Mouse (Mus musculus) testis, postnatal 14 days (tissue): ENCODE results near the gene Ces2c.
"Not testable (repeated sequence)": the region's sequence is repeated elsewhere in the genome, so short reads cannot be mapped to it uniquely, and the experiment has no call there.

Experiments used
- DNase-seq: peaks from one replicate; pipeline ENCODE4 v3.0.0; 2021; ENCODE audit warnings: low spot score

Ces2c gene

GRCm38 (mm10) chr8:104846831-104847230 lies at the start of gene Ces2c:
Gene Ces2c, plus strand, starts transcription at chr8:104847068.
- no peak for DNase-seq

DNA sequence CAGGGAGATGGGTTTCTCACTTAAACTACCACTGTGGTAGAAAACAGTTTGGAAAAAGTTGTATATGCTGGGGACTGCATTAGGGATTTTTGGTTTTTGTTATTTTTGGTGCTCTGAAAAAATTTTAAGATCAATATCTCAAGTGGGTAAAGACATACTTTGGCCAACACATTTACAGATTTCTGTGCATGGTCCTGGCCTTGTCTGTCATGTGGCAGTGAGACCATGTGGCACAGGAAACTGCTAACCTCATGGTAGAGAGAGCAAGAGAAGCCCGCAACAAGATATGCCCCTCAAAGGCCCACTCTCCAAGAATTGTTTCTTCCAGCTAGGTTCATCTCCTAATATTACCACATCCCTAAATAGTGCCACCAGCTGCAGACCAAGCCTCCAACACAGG lies 47.5 kb upstream of the Ces2c start:
- DNase-seq = no peak

GRCm38 (mm10) chr8:104806127-104806526 lies 40.7 kb upstream of the Ces2c start:
- no peak for DNase-seq

- DNase-seq = no peak
These were observed 38.1 kb upstream of the Ces2c start for GRCm38 (mm10) chr8:104808542-104809413.

DNA sequence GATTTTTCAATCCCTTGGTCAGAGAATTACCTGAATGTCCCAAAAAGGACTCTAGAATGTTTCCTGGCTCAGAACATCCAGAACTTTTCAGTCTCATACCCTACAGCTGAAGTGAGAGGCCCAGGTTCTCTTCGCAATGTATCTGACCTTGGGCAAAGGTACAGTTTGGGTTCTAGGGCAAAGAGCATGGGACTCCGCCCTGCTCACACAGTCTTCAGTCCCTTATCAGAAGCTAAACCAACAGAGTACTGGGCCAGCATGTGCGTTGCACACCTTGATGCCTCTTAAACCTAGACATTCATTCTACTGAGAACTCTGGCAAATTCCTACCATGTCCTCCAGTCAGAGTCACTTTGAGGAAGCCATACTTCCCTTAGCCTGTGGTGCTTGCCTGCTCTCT lies 37.4 kb upstream of the Ces2c start:
- DNase-seq = no peak

GRCm38 (mm10) chr8:104826912-104827311 lies 20.0 kb upstream of the Ces2c start:
- DNase-seq = no peak

DNA sequence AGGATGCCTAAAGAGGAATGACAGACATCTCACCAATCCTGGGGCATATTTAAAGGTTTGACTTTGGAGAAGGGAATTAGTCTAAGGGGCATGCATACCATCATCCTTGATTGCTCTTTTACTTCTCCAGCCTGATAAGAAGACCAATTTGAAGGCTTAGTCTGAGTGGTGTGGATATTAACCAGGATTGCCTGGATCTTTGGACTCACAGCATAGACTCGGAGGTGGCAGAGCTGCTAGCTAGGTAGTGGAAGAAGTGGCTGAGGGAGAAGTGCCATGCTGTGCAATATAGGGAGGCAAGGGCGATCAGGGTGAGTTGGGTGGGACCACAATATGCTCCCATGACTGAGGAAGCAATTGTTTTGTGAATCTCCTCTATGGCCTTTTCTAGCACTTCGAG lies 18.6 kb upstream of the Ces2c start:
- DNase-seq = no peak

- DNase-seq = no peak
These were observed 15.4 kb upstream of the Ces2c start, which contains the start of gene Ces2b for GRCm38 (mm10) chr8:104831440-104831839. Gene Ces2b, plus strand, starts transcription at chr8:104831572.

GRCm38 (mm10) chr8:104841360-104842078 lies 5.3 kb upstream of the Ces2c start:
- DNase-seq = no peak

DNA sequence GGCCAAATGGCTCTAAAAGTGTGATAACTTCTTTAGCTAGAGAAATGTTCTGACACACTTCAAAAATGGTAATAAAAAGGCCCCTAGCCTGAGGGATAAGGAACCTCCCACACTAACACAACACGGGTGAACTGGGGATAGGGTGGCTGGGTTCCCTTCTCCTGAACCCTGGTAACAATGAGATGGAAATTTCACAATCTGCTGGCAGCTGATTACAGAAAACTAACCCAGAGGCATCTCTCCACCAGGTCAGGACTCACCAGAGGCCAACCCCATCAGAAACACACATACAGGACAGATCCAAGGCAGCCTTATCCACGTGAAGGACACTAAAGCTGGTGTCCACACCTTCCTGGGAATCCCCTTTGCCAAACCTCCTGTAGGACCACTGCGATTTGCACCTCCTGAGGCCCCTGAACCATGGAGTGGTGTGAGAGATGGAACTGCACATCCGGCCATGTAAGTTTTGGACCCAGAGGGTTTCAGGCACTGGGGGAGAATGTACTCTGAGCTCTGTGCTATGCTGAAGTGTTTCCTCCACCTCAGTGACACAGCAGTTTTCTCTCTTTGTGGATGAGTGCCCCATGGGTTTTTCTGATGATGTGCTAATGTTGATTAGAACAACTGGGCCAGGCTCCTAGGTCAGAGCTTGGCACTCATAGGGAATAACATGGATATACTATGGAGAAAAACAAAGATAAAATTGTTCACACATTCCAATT lies 1.0 kb downstream of the Ces2c start:
- no peak for DNase-seq

DNA sequence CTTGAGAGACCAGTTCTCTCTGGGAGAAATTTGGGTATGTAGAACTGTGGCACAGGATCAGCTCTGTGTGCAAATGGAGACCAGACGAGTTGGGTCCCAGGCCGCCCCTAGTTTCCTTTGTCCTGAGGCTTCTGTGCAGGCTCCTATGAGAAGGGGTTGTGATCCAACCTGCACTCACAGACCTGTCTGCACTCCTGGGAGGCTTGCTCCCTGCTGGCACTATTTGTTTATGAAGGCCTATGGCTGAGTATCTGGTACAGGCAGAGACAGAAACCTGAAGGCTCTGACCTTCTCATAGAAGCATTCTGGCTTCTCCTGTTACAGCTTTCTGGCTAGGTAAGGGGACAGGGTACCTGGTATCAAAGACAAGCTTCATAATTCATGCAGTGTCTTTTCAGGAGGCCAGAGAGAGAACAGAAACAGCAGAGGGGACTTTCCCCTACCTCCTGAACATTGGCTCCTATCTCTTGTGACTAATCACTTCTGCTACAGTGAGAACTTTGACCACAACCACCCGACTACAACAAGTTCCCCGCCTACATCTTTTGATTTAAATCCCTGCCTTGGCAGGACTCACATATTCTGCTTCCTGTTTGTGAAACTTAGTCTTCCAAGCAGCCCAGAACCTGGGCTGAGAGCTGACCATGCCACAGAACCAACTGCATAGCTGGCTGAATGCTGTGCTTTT lies 20.1 kb downstream of the Ces2c start:
- not testable (repeated sequence) for DNase-seq

DNA sequence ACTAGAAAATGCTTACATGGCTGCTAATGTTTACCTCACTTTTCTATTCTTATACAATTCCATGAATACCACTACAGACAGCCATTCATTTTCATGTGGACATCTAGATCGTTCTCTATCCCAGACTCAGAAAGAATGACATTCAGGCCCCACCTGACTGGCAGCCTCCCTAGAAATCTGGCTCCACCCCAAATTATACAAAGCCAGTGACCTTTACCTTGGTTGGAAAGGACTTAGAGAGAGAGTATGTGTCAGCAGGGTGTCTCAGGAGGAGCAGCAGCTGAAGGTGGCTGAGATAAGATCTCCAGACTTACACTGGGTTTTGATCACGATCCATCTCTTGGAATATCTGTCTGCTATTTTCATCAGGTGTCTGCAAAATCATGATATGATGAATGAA lies 22.0 kb downstream of the Ces2c start:
- DNase-seq = not testable (repeated sequence)

DNA sequence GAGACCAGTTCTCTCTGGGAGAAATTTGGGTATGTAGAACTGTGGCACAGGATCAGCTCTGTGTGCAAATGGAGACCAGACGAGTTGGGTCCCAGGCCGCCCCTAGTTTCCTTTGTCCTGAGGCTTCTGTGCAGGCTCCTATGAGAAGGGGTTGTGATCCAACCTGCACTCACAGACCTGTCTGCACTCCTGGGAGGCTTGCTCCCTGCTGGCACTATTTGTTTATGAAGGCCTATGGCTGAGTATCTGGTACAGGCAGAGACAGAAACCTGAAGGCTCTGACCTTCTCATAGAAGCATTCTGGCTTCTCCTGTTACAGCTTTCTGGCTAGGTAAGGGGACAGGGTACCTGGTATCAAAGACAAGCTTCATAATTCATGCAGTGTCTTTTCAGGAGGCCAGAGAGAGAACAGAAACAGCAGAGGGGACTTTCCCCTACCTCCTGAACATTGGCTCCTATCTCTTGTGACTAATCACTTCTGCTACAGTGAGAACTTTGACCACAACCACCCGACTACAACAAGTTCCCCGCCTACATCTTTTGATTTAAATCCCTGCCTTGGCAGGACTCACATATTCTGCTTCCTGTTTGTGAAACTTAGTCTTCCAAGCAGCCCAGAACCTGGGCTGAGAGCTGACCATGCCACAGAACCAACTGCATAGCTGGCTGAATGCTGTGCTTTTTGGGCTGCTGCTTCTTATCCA lies 39.5 kb downstream of the Ces2c start:
- DNase-seq = not testable (repeated sequence)

DNA sequence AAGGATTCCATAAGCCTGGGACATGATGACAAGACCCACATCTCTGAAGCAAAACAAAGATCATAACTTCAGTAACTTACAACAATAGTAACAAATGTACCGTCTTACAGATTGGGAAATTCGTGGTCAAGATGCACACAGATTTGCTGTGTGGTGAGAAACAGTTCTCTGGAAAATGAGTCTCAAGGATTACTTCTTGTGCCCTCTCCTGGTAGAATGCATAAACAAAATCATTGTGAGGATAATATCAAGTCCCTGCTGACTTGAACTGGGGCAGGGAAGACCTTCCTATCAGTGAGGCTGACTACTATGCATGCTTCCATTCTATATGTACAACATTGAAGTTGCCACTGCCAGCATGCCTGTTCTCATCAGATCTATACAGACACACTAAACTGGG lies 54.9 kb downstream of the Ces2c start:
- no peak for DNase-seq
